11 mouse cellular contexts compared by ENCODE assay signal in genomic region chr10:92333869-92334268, GRCm38 (mm10).
DNase-seq lines count a peak whose midpoint lies in the region; ATAC-seq and TF ChIP-seq lines count a peak whose summit lies in the region.
"Had no signal": no experiment of that assay in that cellular context is flagged by ENCODE, and none has a peak within 500 bp of the region (broad histone marks: within the 10 kb centered on the region; RNA-seq: fewer than 3 reads in every experiment).

No protein-coding gene starts in this region.

- DNase-seq in kidney, adult 2 months: peak; percentile 4
- DNase-seq in kidney, adult 18-20 months: no peak
- peak; percentile 2 for DNase-seq in 3T3-L1 (ENCODE audit: low read depth, low spot score)
- DNase-seq in midbrain, embryonic 11.5 days (ENCODE audit: low spot score, missing footprints): peak; percentile 82
- no peak for DNase-seq in testis, postnatal 14 days (ENCODE audit: low spot score)
- no peak for DNase-seq in thymus, postnatal 4 days
- no peak for DNase-seq in layer of hippocampus, postnatal 25 days (ENCODE audit: extremely low spot score in 1 of 2, low spot score in 1 of 2)
- DNase-seq: adrenal gland, adult 8-10 months had no signal

- no peaks in the 10 kb centered on the region for H3K36me3 ChIP-seq in kidney, adult 2 months (ENCODE audit: control insufficient read depth, insufficient read depth, low read length)
- no peaks in the 10 kb centered on the region for H3K36me3 ChIP-seq in forebrain, embryonic 13.5 days (ENCODE audit: poor library complexity, severe bottlenecking)
- H3K36me3 ChIP-seq in midbrain, embryonic 11.5 days (ENCODE audit: control insufficient read depth, insufficient read depth, low read length): no peaks in the 10 kb centered on the region

- H3K9ac ChIP-seq in forebrain, embryonic 13.5 days: no peak overlapping the region
- no peak overlapping the region for H3K9ac ChIP-seq in midbrain, embryonic 11.5 days (ENCODE audit: low read length)

- no peaks in the 10 kb centered on the region for H3K27me3 ChIP-seq in kidney, adult 2 months (replicated peaks; ENCODE audit: control insufficient read depth, insufficient read depth, low read length)
- H3K27me3 ChIP-seq in forebrain, embryonic 13.5 days: no peaks in the 10 kb centered on the region
- H3K27me3 ChIP-seq in midbrain, embryonic 11.5 days (ENCODE audit: control insufficient read depth, insufficient read depth, low read length): no peaks in the 10 kb centered on the region
- H3K27me3 ChIP-seq: Patski had no signal

- no peaks in the 10 kb centered on the region for H3K9me3 ChIP-seq in forebrain, embryonic 13.5 days (replicated peaks)
- H3K9me3 ChIP-seq in midbrain, embryonic 11.5 days (ENCODE audit: control insufficient read depth, low read length): no peaks in the 10 kb centered on the region

- no peak overlapping the region for H3K4me2 ChIP-seq in forebrain, embryonic 13.5 days
- no peak overlapping the region for H3K4me2 ChIP-seq in midbrain, embryonic 11.5 days

- no peaks in the 10 kb centered on the region for H3K4me1 ChIP-seq in kidney, adult 2 months (ENCODE audit: control insufficient read depth, insufficient read depth, low read length)
- peaks cover 38% of the 10 kb centered on the region for H3K4me1 ChIP-seq in forebrain, embryonic 13.5 days
- peaks cover 14% of the 10 kb centered on the region for H3K4me1 ChIP-seq in midbrain, embryonic 11.5 days (ENCODE audit: control insufficient read depth, insufficient read depth, low read length)

- TF ChIP-seq CTCF in kidney, adult 2 months (conservative IDR thresholded peaks at IDR 0.05; ENCODE audit: insufficient read depth, insufficient read length, low read depth, low read length): no peak

- H3K4me3 ChIP-seq in kidney, adult 2 months (ENCODE audit: insufficient read depth, low read depth, low read length): no peak overlapping the region
- H3K4me3 ChIP-seq in forebrain, embryonic 13.5 days: no peak overlapping the region
- no peak overlapping the region for H3K4me3 ChIP-seq in midbrain, embryonic 11.5 days (ENCODE audit: low read depth, low read length)

- TF ChIP-seq POLR2A in kidney, adult 2 months (IDR thresholded peaks at IDR 0.05; ENCODE audit: low read depth, low read length): no peak

- ATAC-seq in forebrain, embryonic 13.5 days: no peak
- ATAC-seq in midbrain, embryonic 11.5 days (ENCODE audit: low FRiP score): no peak
- ATAC-seq: CD4-positive, CD25-positive, alpha-beta regulatory T cell, adult 4 months; Patski had no signal

- H3K27ac ChIP-seq in kidney, adult 2 months (ENCODE audit: insufficient read depth, low read depth, low read length): no peak overlapping the region
- peak overlapping the region; percentile 89 for H3K27ac ChIP-seq in forebrain, embryonic 13.5 days
- peak overlapping the region; percentile 55 for H3K27ac ChIP-seq in midbrain, embryonic 11.5 days (ENCODE audit: low read depth, low read length)

- WGBS in kidney, adult 2 months: 40% methylated on average over 6 of the region's 6 CpGs
- whole genome bisulfite sequencing in forebrain, embryonic 13.5 days: 9% methylated on average over 6 of the region's 6 CpGs
- WGBS in midbrain, embryonic 11.5 days: 44% methylated on average over 6 of the region's 6 CpGs

Comparison
In these comparisons a context has a peak if more than half of its experiments do, and no peak if none do; other contexts are left out.
1. DNase-seq: peak in kidney, adult 2 months (single experiment), 3T3-L1 (single experiment) and midbrain, embryonic 11.5 days (single experiment); none in kidney, adult 18-20 months (single experiment), testis, postnatal 14 days (single experiment), thymus, postnatal 4 days (single experiment) and layer of hippocampus, postnatal 25 days (0 of 2).